Mouse (Mus musculus) myocyte (in vitro differentiated cells): ENCODE data around the gene Gm20388. TPM values are rescaled to one million over a fixed set of nuclear protein-coding genes. Genes with fewer than 3 reads are reported as not detected.

Experiments
- H3K27me3 ChIP-seq: one replicate; pipeline ENCODE4 v1.6.1; 2011; ENCODE audit not compliant: control insufficient read depth, insufficient read depth, insufficient read length
- H3K36me3 ChIP-seq: one replicate; pipeline ENCODE4 v1.6.1; 2011; ENCODE audit not compliant: control insufficient read depth, insufficient read depth
- H3K4me2 ChIP-seq: one replicate; pipeline ENCODE4 v1.6.1; 2011; ENCODE audit warnings: low read depth, control low read depth
- H3K4me3 ChIP-seq: one replicate; pipeline ENCODE4 v1.5.1; 2011; ENCODE audit warnings: mild to moderate bottlenecking, control low read depth, moderate library complexity
- H3K79me2 ChIP-seq: one replicate; pipeline ENCODE4 v1.6.1; 2011; ENCODE audit not compliant: control insufficient read depth, insufficient read depth
- H3ac ChIP-seq: one replicate; pipeline ENCODE4 v1.6.1; 2011; ENCODE audit not compliant: control insufficient read depth, insufficient read length
- CEBPB ChIP-seq: IDR thresholded peaks from 2 replicates; pipeline ENCODE4 v1.6.1; 2011; ENCODE audit warnings: mild to moderate bottlenecking, moderate library complexity; ENCODE audit not compliant: poor library complexity, insufficient read depth, severe bottlenecking
- E2F4 ChIP-seq: IDR thresholded peaks from one replicate; pipeline ENCODE4 v1.6.1; 2011; ENCODE audit warnings: mild to moderate bottlenecking, control low read depth, moderate library complexity; ENCODE audit not compliant: insufficient read depth
- MAX ChIP-seq: IDR thresholded peaks from one replicate; pipeline ENCODE4 v1.6.1; 2011; ENCODE audit warnings: low read depth, mild to moderate bottlenecking, control low read depth
- MYOD1 ChIP-seq, 3 experiments: IDR thresholded peaks; one replicate each; pipeline ENCODE4 v1.6.1; 2011; ENCODE audit warnings: control low read depth in 2 of 3, low read depth in 2 of 3, mild to moderate bottlenecking in 2 of 3, moderate library complexity in 1 of 3; ENCODE audit not compliant: insufficient read length in 2 of 3, control insufficient read depth in 1 of 3
- MYOG ChIP-seq, 3 experiments: IDR thresholded peaks; one replicate each; pipeline ENCODE4 v1.6.1; 2011; ENCODE audit warnings: control low read depth in 2 of 3, low read depth in 2 of 3, mild to moderate bottlenecking in 2 of 3; ENCODE audit not compliant: insufficient read length in 2 of 3, control insufficient read depth in 1 of 3, insufficient read depth in 1 of 3
- POLR2A ChIP-seq: IDR thresholded peaks from one replicate; pipeline ENCODE4 v1.6.1; 2011; ENCODE audit warnings: low read depth, mild to moderate bottlenecking, control low read depth, moderate library complexity; ENCODE audit not compliant: insufficient read length
- POLR2AphosphoS2 ChIP-seq: IDR thresholded peaks from one replicate; pipeline ENCODE4 v1.6.1; 2011; ENCODE audit warnings: low read depth, control low read depth; ENCODE audit not compliant: insufficient read length
- REST ChIP-seq: IDR thresholded peaks from one replicate; pipeline ENCODE4 v1.6.1; 2011; ENCODE audit warnings: mild to moderate bottlenecking, control low read depth, moderate library complexity; ENCODE audit not compliant: insufficient read depth, insufficient read length
- SRF ChIP-seq: IDR thresholded peaks from one replicate; pipeline ENCODE4 v1.6.1; 2011; ENCODE audit warnings: low read depth; ENCODE audit not compliant: control insufficient read depth, insufficient read length
- TCF12 ChIP-seq: IDR thresholded peaks from one replicate; pipeline ENCODE4 v1.6.1; 2011; ENCODE audit warnings: mild to moderate bottlenecking, control low read depth; ENCODE audit not compliant: poor library complexity, insufficient read depth, severe bottlenecking
- TCF3 ChIP-seq: IDR thresholded peaks from one replicate; pipeline ENCODE4 v1.6.1; 2011; ENCODE audit warnings: low read depth, control low read depth; ENCODE audit not compliant: insufficient read length
- USF1 ChIP-seq: IDR thresholded peaks from one replicate; pipeline ENCODE4 v1.6.1; 2011; ENCODE audit warnings: low read depth, mild to moderate bottlenecking, control low read depth, moderate library complexity
- polyA plus RNA-seq: library from polyadenylated mRNA; unstranded; fragments of >200 nt; fragmentation: generic; extraction: Trizol; gene quantifications from one replicate; pipeline ENCODE4 v1.2.1, GENCODE M21; 2012; ENCODE audit warnings: missing spikeins

Gene Gm20388
- polyA plus RNA-seq, 1 experiment, result 15.3 TPM

GRCm38 (mm10) chr8:121926266-121926665, 2015.6 kb downstream of the Gm20388 start:
- no peak overlapping the region for H3ac ChIP-seq
- no peaks in the 10 kb centered on the region for H3K27me3 ChIP-seq
- no peaks in the 10 kb centered on the region for H3K36me3 ChIP-seq
- TF ChIP-seq SRF (no peak), MAX (no peak), REST (no peak), USF1 (no peak), POLR2A (no peak), TCF3 (no peak), POLR2AphosphoS2 (no peak), MYOD1 (IDR thresholded peaks at IDR 0.05; ENCODE audit: control insufficient read depth in 1 of 3, insufficient read length in 2 of 3, low read depth in 2 of 3) (no peak), E2F4 (no peak), TCF12 (no peak), MYOG (IDR thresholded peaks at IDR 0.05; ENCODE audit: control insufficient read depth in 1 of 3, insufficient read depth in 1 of 3, insufficient read length in 2 of 3, low read depth in 2 of 3) (no peak), CEBPB (no peak)
- H3K4me3 ChIP-seq, result no peak overlapping the region
- H3K4me2 ChIP-seq, result peak overlapping the region; percentile 45
- no peaks in the 10 kb centered on the region for H3K79me2 ChIP-seq

DNA sequence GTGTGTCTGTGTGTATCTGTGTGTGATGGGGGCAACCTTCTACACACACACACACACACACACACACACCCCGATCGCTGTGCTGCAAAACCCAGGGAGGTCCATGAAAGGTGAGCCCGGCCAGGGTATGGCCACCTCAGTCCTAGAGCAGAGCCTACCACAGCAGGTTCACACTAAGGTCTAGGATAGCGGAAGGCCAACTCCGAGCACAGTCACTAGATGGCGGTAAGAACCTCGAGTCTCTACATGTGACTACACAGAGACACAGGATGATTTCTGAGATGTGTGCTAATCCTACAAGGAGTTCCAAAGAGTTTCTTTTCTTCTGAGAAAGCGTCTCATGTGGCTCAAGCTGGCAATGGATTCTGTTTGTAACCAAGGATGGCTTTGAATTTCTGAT, 2016.7 kb downstream of the Gm20388 start:
- Histone ChIP-seq H3K4me2 (no peak overlapping the region), H3K27me3 (no peaks in the 10 kb centered on the region), H3K4me3 (no peak overlapping the region), H3K36me3 (no peaks in the 10 kb centered on the region), H3ac (no peak overlapping the region), H3K79me2 (no peaks in the 10 kb centered on the region)
- TF ChIP-seq MYOG (IDR thresholded peaks at IDR 0.05; ENCODE audit: control insufficient read depth in 1 of 3, insufficient read depth in 1 of 3, insufficient read length in 2 of 3, low read depth in 2 of 3) (no peak), POLR2A (no peak), POLR2AphosphoS2 (no peak), REST (no peak), MYOD1 (IDR thresholded peaks at IDR 0.05; ENCODE audit: control insufficient read depth in 1 of 3, insufficient read length in 2 of 3, low read depth in 2 of 3) (no peak), TCF12 (no peak), USF1 (no peak), MAX (no peak), CEBPB (no peak), SRF (no peak), E2F4 (no peak), TCF3 (no peak)

DNA sequence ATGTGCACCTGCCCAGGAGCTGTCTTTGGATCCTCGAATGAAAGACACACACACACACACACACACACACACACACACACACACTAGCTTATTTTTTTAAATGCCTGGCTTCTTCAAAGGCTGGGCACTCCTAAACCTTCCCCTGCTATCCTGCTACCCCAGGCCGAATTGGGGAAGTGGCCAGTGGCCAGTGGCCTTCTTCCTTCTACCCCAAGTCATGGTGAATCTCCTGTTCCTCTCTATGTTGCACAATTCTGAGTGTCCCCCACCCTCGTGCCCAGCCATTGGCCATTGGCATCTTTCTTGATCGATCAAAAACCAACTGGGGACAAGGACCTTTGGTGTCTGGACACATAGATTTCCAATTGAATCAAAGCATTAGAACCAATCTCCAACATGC, 2019.4 kb downstream of the Gm20388 start:
- Histone ChIP-seq H3K4me2 (no peak overlapping the region), H3ac (no peak overlapping the region), H3K79me2 (no peaks in the 10 kb centered on the region), H3K4me3 (no peak overlapping the region), H3K27me3 (no peaks in the 10 kb centered on the region), H3K36me3 (no peaks in the 10 kb centered on the region)
- TF ChIP-seq SRF, result no peak

DNA sequence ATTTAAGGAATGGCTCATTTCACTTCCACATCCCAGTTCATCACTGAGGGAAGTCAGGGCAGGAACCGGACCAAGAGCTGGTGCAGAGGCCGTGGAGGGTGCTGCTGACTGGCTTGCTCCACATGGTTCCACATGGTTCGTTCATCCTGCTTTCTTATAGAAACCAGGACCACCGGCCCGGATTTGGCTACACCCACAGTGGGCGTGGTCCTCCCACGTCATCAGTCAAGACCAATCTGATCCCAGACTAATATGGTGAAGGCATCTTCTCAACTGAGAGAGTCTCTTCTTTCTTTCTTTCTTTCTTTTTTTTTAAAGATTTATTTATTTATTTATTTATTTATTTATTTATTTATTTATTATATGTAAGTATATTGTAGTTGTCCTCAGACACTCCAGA, 2020.9 kb downstream of the Gm20388 start:
- Histone ChIP-seq H3K79me2 (no peaks in the 10 kb centered on the region), H3K36me3 (no peaks in the 10 kb centered on the region), H3K4me2 (no peak overlapping the region), H3K27me3 (no peaks in the 10 kb centered on the region), H3ac (no peak overlapping the region), H3K4me3 (no peak overlapping the region)
- TF ChIP-seq TCF12 (no peak), MYOG (IDR thresholded peaks at IDR 0.05; ENCODE audit: control insufficient read depth in 1 of 3, insufficient read depth in 1 of 3, insufficient read length in 2 of 3, low read depth in 2 of 3) (no peak), MAX (no peak), POLR2AphosphoS2 (no peak), SRF (no peak), E2F4 (no peak), USF1 (no peak), MYOD1 (IDR thresholded peaks at IDR 0.05; ENCODE audit: control insufficient read depth in 1 of 3, insufficient read length in 2 of 3, low read depth in 2 of 3) (no peak), REST (no peak), CEBPB (no peak), TCF3 (no peak), POLR2A (no peak)

- TF ChIP-seq POLR2A (no peak), SRF (no peak), MAX (no peak), MYOD1 (IDR thresholded peaks at IDR 0.05; ENCODE audit: control insufficient read depth in 1 of 3, insufficient read length in 2 of 3, low read depth in 2 of 3) (no peak), USF1 (no peak), CEBPB (no peak), REST (no peak), POLR2AphosphoS2 (no peak), E2F4 (no peak), TCF3 (no peak), TCF12 (no peak), MYOG (IDR thresholded peaks at IDR 0.05; ENCODE audit: control insufficient read depth in 1 of 3, insufficient read depth in 1 of 3, insufficient read length in 2 of 3, low read depth in 2 of 3) (no peak)
- H3K79me2 ChIP-seq, result no peaks in the 10 kb centered on the region
- H3K27me3 ChIP-seq, result no peaks in the 10 kb centered on the region
- H3K36me3 ChIP-seq, result no peaks in the 10 kb centered on the region
- no peak overlapping the region for H3ac ChIP-seq
- H3K4me3 ChIP-seq, result no peak overlapping the region
- peak overlapping the region; percentile 1 for H3K4me2 ChIP-seq
Measured at GRCm38 (mm10) chr8:121932026-121932667, 2021.5 kb downstream of the Gm20388 start.
